Mouse (Mus musculus) hindbrain, postnatal 0 days (tissue): ENCODE results near the gene Hoxb7. TPM values are rescaled to one million over a fixed set of nuclear protein-coding genes. Genes with fewer than 3 reads are reported as not detected.

Experiments used
- ATAC-seq: fragments of 200-750 bp; cut with Nextera tagmentation; 2 replicates; pipeline ENCODE4 v1.8.0; 2017; ENCODE audit warnings: mild to moderate bottlenecking, moderate TSS enrichment, moderate library complexity
- DNase-seq: peaks from one replicate; pipeline ENCODE4 v3.0.0-alpha.2; 2015; ENCODE audit warnings: low spot score
- H3K27ac ChIP-seq: fragments of 300-500 bp; sonication (generic); 2 replicates; pipeline ENCODE4 v1.5.1; 2014; ENCODE audit warnings: mild to moderate bottlenecking
- H3K27me3 ChIP-seq: fragments of 300-500 bp; sonication (generic); 2 replicates; pipeline ENCODE4 v1.6.1; 2014; ENCODE audit warnings: low read length, mixed read lengths; ENCODE audit not compliant: insufficient read depth
- H3K36me3 ChIP-seq: fragments of 300-500 bp; sonication (generic); 2 replicates; pipeline ENCODE4 v1.6.1; 2014; ENCODE audit warnings: low read length, mixed read lengths; ENCODE audit not compliant: insufficient read depth
- H3K4me1 ChIP-seq: fragments of 300-500 bp; sonication (generic); 2 replicates; pipeline ENCODE4 v1.6.1; 2014; ENCODE audit warnings: antibody characterized with exemption, low read length, mixed read lengths; ENCODE audit not compliant: insufficient read depth
- H3K4me2 ChIP-seq: fragments of 300-500 bp; sonication (generic); 2 replicates; pipeline ENCODE4 v1.6.1; 2014; ENCODE audit warnings: low read depth, mild to moderate bottlenecking, low read length, moderate library complexity, mixed read lengths
- H3K4me3 ChIP-seq: fragments of 300-500 bp; sonication (generic); 2 replicates; pipeline ENCODE4 v1.5.1; 2014; ENCODE audit warnings: low read length
- H3K9ac ChIP-seq: fragments of 300-500 bp; sonication (generic); replicated peaks from 2 replicates; pipeline ENCODE4 v1.6.1; 2014; ENCODE audit warnings: mild to moderate bottlenecking, low read length, moderate library complexity, mixed read lengths
- H3K9me3 ChIP-seq: fragments of 300-500 bp; sonication (generic); 2 replicates; pipeline ENCODE4 v1.6.1; 2016; ENCODE audit warnings: low read length, mixed read lengths
- CTCF ChIP-seq: IDR thresholded peaks from 2 replicates; pipeline ENCODE4 v1.5.1; 2016; ENCODE audit warnings: antibody characterized with exemption, control low read depth, low read depth
- WGBS: fragments of 180-500 bp; shearing (Covaris S2); extraction: QIAGEN DNeasy Blood & Tissue Kit; methylation state at CpG from one replicate; pipeline ENCODE4 v1.1.7; 2014; 5-methylcytosine and 5-hydroxymethylcytosine counted together
- polyA plus RNA-seq: library from polyadenylated mRNA; unstranded; fragments of >200 nt; fragmentation: Nextera tagmentation; extraction: Ambion mirVana; gene quantifications from 2 replicates; pipeline ENCODE4 v1.2.1, GENCODE M21; 2015
- total RNA-seq: library from RNA; depleted of rRNA; stranded (reverse); fragments of >200 nt; gene quantifications from 2 replicates; pipeline ENCODE4 v1.2.3, GENCODE M21; 2014

Gene Hoxb7
- total and polyA plus RNA-seq, 2 experiments from 2014 or later: 10.1 to 11.0 TPM

- 2% methylated on average over 12 of the region's 12 CpGs for WGBS
- Histone ChIP-seq H3K4me2 (peak overlapping the region; percentile 56), H3K36me3 (no peaks in the 10 kb centered on the region)
These were observed 40.3 kb downstream of the Hoxb7 start for GRCm38 (mm10) chr11:96326705-96327104.

DNA sequence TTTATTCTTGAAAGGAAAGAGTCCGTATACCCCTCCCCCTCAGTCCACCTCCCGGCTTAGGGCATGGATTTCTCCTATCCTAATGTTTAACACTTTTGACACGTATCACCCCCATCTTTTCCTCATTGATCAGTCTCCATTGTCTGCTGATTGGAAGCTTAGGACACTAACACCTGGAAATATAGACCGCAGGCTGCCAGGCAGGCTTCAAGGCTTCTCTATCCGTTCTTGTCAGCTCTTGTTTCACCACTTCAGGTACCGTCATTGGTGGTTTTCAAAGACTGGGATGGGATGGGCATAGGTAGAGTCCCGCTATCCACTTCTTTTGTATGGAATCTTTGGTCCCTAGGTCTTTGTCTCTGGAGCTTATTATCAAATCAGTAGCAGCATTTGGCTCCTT lies 40.7 kb downstream of the Hoxb7 start:
- Histone ChIP-seq H3K27ac (peak overlapping the region; percentile 85), H3K27me3 (peaks cover 90% of the 10 kb centered on the region), H3K4me1 (no peaks in the 10 kb centered on the region), H3K9ac (peak overlapping the region; percentile 44), H3K4me2 (peak overlapping the region; percentile 56), H3K9me3 (no peaks in the 10 kb centered on the region), H3K36me3 (no peaks in the 10 kb centered on the region), H3K4me3 (peak overlapping the region; percentile 29; the same call in 1 of the 2 replicates)
- 3% methylated on average over 7 of the region's 7 CpGs for WGBS
- no peak for ATAC-seq
- TF ChIP-seq CTCF: no peak
- DNase-seq: no peak

More at GRCm38 (mm10) chr11:96326705-96327104, 40.3 kb downstream of the Hoxb7 start:
- Histone ChIP-seq H3K4me3 (peak overlapping the region; percentile 19), H3K9ac (peak overlapping the region; percentile 44), H3K27ac (peak overlapping the region; percentile 85), H3K9me3 (no peaks in the 10 kb centered on the region), H3K27me3 (peaks cover 88% of the 10 kb centered on the region), H3K4me1 (no peaks in the 10 kb centered on the region)
- DNase-seq (no peak), ATAC-seq (no peak)
- no peak for TF ChIP-seq CTCF

DNA sequence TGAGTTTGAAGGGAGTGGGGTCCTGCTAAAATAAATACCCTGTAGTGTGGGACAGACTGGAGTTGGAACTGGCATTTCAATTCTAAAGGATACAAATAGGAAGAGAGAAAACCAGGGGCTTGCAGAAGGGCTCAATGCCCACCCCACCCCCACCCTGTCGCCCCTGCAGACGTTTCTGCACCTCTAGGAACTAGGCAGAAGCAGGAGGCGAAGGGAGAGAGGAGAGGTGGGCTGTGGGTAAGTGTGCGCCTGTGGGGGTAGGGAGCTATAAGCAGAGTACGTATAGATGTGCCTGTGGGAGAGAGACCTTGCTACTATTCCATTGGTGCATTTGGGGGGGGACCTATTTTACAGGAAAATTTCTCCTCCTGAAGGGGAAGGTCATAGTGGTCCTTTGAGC lies 41.3 kb downstream of the Hoxb7 start:
- peak overlapping the region; percentile 44 for H3K9ac ChIP-seq
- H3K4me2 ChIP-seq: peak overlapping the region; percentile 56
- H3K27ac ChIP-seq: peak overlapping the region; percentile 85
- DNase-seq (no peak), ATAC-seq (peak; percentile 43; the same call in 1 of the 2 replicates)
- H3K36me3 ChIP-seq: no peaks in the 10 kb centered on the region
- no peaks in the 10 kb centered on the region for H3K4me1 ChIP-seq
- 4% methylated on average over 5 of the region's 5 CpGs for WGBS
- no peaks in the 10 kb centered on the region for H3K9me3 ChIP-seq
- TF ChIP-seq CTCF: no peak
- H3K4me3 ChIP-seq: peak overlapping the region; percentile 29
- H3K27me3 ChIP-seq: peaks cover 90% of the 10 kb centered on the region

- H3K27ac ChIP-seq: peak overlapping the region; percentile 85
- H3K9ac ChIP-seq: peak overlapping the region; percentile 43
- ATAC-seq: no peak
- H3K4me1 ChIP-seq: no peaks in the 10 kb centered on the region; the same call in 1 of the 2 replicates
- H3K4me3 ChIP-seq: peak overlapping the region; percentile 29
- no peaks in the 10 kb centered on the region for H3K9me3 ChIP-seq
- no peaks in the 10 kb centered on the region for H3K36me3 ChIP-seq
- H3K27me3 ChIP-seq: peaks cover 86% of the 10 kb centered on the region
- H3K4me2 ChIP-seq: peak overlapping the region; percentile 56
- no peak for TF ChIP-seq CTCF
- WGBS: 4% methylated on average over 8 of the region's 8 CpGs
- DNase-seq: no peak
These were observed 42.2 kb downstream of the Hoxb7 start for GRCm38 (mm10) chr11:96328605-96329004.

- Histone ChIP-seq H3K27ac (peak overlapping the region; percentile 80), H3K4me1 (no peaks in the 10 kb centered on the region; the same call in 1 of the 2 replicates), H3K27me3 (peaks cover 83% of the 10 kb centered on the region), H3K4me2 (peak overlapping the region; percentile 56), H3K4me3 (peak overlapping the region; percentile 32), H3K9ac (peak overlapping the region; percentile 54), H3K9me3 (no peaks in the 10 kb centered on the region), H3K36me3 (no peaks in the 10 kb centered on the region)
- no peak for DNase-seq
- TF ChIP-seq CTCF: no peak
- WGBS: 5% methylated on average over 8 of the region's 8 CpGs
- ATAC-seq: no peak
These were observed 45.7 kb downstream of the Hoxb7 start for GRCm38 (mm10) chr11:96332105-96332504.

DNA sequence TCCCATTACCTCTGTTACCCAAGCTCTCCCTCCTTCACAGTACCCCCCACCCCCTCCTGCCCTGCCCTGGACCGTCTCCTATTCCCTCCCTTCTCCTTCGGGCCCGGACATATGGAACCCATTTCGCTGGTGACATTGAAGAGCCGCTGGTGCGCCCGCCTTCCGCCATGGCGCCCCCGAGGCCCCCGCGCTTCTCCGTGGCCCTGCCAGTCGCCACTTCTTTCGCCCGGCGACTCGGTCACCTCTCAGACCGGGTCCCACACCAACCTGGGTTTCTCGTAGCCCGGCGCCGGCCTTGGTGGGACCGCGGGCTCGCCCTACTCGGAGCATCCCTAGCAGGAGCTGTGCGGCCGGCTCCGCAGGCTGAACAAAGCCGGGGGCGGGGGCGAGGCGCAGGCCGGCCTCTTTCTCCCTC lies 46.2 kb downstream of the Hoxb7 start:
- Histone ChIP-seq H3K27ac (peak overlapping the region; percentile 80), H3K27me3 (peaks cover 83% of the 10 kb centered on the region), H3K4me3 (peak overlapping the region; percentile 32), H3K36me3 (no peaks in the 10 kb centered on the region), H3K9ac (peak overlapping the region; percentile 54), H3K4me2 (peak overlapping the region; percentile 56), H3K9me3 (no peaks in the 10 kb centered on the region), H3K4me1 (no peaks in the 10 kb centered on the region; the same call in 1 of the 2 replicates)
- no peak for DNase-seq
- no peak for ATAC-seq
- no peak for TF ChIP-seq CTCF
- WGBS: under 1% methylated on average over 32 of the region's 35 CpGs

DNA sequence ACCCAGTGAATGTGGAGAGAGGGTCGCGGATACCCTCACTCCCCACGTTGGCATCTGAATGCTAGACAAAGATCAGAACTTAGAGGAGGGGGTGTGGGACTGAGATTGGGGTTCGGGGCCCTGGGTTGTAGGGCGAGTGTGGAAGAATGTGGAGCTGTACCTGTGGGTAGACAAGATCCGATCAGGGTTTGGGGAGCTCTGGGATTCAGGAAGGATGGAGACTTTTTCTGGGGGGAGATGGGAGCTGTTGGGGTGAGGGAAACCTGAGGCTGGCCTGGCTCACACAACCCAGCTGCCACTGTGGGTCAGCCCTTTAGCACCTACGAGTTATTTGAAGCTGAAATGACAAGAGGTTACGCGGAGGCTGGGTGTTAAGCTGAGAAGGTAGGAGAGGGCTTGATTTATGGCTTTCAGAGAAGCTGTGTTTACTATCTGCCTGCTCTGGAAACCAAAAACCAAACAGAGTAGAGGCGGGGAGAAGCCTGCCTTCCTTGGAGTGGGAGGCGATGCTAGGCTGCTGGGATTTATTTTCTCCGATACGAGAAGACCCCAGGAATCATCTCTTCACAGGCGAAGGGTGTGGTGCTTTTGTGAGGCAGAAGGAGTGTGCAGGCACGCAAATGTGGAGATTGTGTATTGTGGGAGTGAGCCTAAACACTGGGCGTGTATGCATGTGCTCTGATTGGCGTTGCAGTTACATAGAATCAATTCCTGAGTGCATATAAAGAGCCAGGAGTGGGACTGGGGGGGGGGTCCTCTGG lies 47.0 kb downstream of the Hoxb7 start:
- H3K4me1 ChIP-seq: no peaks in the 10 kb centered on the region; the same call in 1 of the 2 replicates
- H3K27me3 ChIP-seq: peaks cover 82% of the 10 kb centered on the region
- no peaks in the 10 kb centered on the region for H3K9me3 ChIP-seq
- no peak for TF ChIP-seq CTCF
- H3K4me3 ChIP-seq: peak overlapping the region; percentile 32
- peak overlapping the region; percentile 56 for H3K4me2 ChIP-seq
- WGBS: 8% methylated on average over 17 of the region's 17 CpGs
- no peak for DNase-seq
- H3K36me3 ChIP-seq: no peaks in the 10 kb centered on the region
- H3K27ac ChIP-seq: peak overlapping the region; percentile 80
- H3K9ac ChIP-seq: peak overlapping the region; percentile 54
- ATAC-seq: no peak
